Mouse (Mus musculus): Measurements from ENCODE around the gene Lyst. TPM values are rescaled to one million over a fixed set of nuclear protein-coding genes. Genes with fewer than 3 reads are reported as not detected.

The Lyst gene
- polyA plus RNA-seq, 1 experiment from 2014 or later = 1.1 TPM

GRCm38 (mm10) chr13:13596424-13597044, 6.3 kb downstream of the Lyst start:
- Histone ChIP-seq H3K9me3 (ENCODE audit: control insufficient read depth) (no peaks in the 10 kb centered on the region), H3K27me3 (replicated peaks; ENCODE audit: control insufficient read depth, insufficient read depth, low read length) (no peaks in the 10 kb centered on the region), H3K9ac (ENCODE audit: low read depth, low read length) (no peak overlapping the region), H3K36me3 (ENCODE audit: control insufficient read depth, insufficient read depth) (no peaks in the 10 kb centered on the region), H3K4me3 (ENCODE audit: low read depth, low read length) (no peak overlapping the region), H3K4me2 (replicated peaks; ENCODE audit: low read depth) (no peak overlapping the region), H3K27ac (ENCODE audit: low read depth, low read length) (no peak overlapping the region), H3K4me1 (replicated peaks; ENCODE audit: control insufficient read depth, insufficient read depth, low read length) (no peaks in the 10 kb centered on the region)
- TF ChIP-seq CTCF (IDR thresholded peaks at IDR 0.05; ENCODE audit: low read depth) = no peak
- ATAC-seq = no peak
- 89% methylated on average over 7 of the region's 7 CpGs for WGBS

- Histone ChIP-seq H3K9ac (ENCODE audit: low read depth, low read length) (no peak overlapping the region), H3K36me3 (ENCODE audit: control insufficient read depth, insufficient read depth) (no peaks in the 10 kb centered on the region), H3K9me3 (ENCODE audit: control insufficient read depth) (no peaks in the 10 kb centered on the region), H3K27ac (ENCODE audit: low read depth, low read length) (no peak overlapping the region), H3K4me1 (replicated peaks; ENCODE audit: control insufficient read depth, insufficient read depth, low read length) (no peaks in the 10 kb centered on the region), H3K27me3 (replicated peaks; ENCODE audit: control insufficient read depth, insufficient read depth, low read length) (no peaks in the 10 kb centered on the region), H3K4me3 (ENCODE audit: low read depth, low read length) (no peak overlapping the region), H3K4me2 (replicated peaks; ENCODE audit: low read depth) (no peak overlapping the region)
- TF ChIP-seq CTCF (IDR thresholded peaks at IDR 0.05; ENCODE audit: low read depth) = no peak
- WGBS = 81% methylated on average over 2 of the region's 2 CpGs
- ATAC-seq = no peak
Measured at GRCm38 (mm10) chr13:13597896-13598295, 7.7 kb downstream of the Lyst start.

- Histone ChIP-seq H3K36me3 (ENCODE audit: control insufficient read depth, insufficient read depth) (no peaks in the 10 kb centered on the region), H3K27ac (ENCODE audit: low read depth, low read length) (no peak overlapping the region), H3K9ac (ENCODE audit: low read depth, low read length) (no peak overlapping the region), H3K4me2 (replicated peaks; ENCODE audit: low read depth) (no peak overlapping the region), H3K4me3 (ENCODE audit: low read depth, low read length) (no peak overlapping the region), H3K9me3 (ENCODE audit: control insufficient read depth) (no peaks in the 10 kb centered on the region), H3K27me3 (replicated peaks; ENCODE audit: control insufficient read depth, insufficient read depth, low read length) (no peaks in the 10 kb centered on the region), H3K4me1 (replicated peaks; ENCODE audit: control insufficient read depth, insufficient read depth, low read length) (no peaks in the 10 kb centered on the region)
- 92% methylated on average over 2 of the region's 2 CpGs for WGBS
- no peak for ATAC-seq
- no peak for TF ChIP-seq CTCF (IDR thresholded peaks at IDR 0.05; ENCODE audit: low read depth)
Measured at GRCm38 (mm10) chr13:13601407-13601806, 11.2 kb downstream of the Lyst start.

- TF ChIP-seq CTCF (IDR thresholded peaks at IDR 0.05; ENCODE audit: low read depth) = no peak
- Histone ChIP-seq H3K36me3 (ENCODE audit: control insufficient read depth, insufficient read depth) (no peaks in the 10 kb centered on the region), H3K27ac (ENCODE audit: low read depth, low read length) (no peak overlapping the region), H3K9ac (ENCODE audit: low read depth, low read length) (no peak overlapping the region), H3K4me1 (replicated peaks; ENCODE audit: control insufficient read depth, insufficient read depth, low read length) (no peaks in the 10 kb centered on the region), H3K4me2 (replicated peaks; ENCODE audit: low read depth) (no peak overlapping the region), H3K9me3 (ENCODE audit: control insufficient read depth) (no peaks in the 10 kb centered on the region), H3K4me3 (ENCODE audit: low read depth, low read length) (no peak overlapping the region), H3K27me3 (replicated peaks; ENCODE audit: control insufficient read depth, insufficient read depth, low read length) (no peaks in the 10 kb centered on the region)
- no peak for ATAC-seq
Measured at GRCm38 (mm10) chr13:13606149-13606548, 16.0 kb downstream of the Lyst start.

GRCm38 (mm10) chr13:13608311-13608710, 18.1 kb downstream of the Lyst start:
- ATAC-seq = no peak
- TF ChIP-seq CTCF (IDR thresholded peaks at IDR 0.05; ENCODE audit: low read depth) = no peak
- no peaks in the 10 kb centered on the region for H3K36me3 ChIP-seq (ENCODE audit: control insufficient read depth, insufficient read depth)
- no peaks in the 10 kb centered on the region for H3K9me3 ChIP-seq (ENCODE audit: control insufficient read depth)
- no peaks in the 10 kb centered on the region for H3K27me3 ChIP-seq (replicated peaks; ENCODE audit: control insufficient read depth, insufficient read depth, low read length)
- 19% methylated on average over 1 of the region's 1 CpGs for WGBS
- no peak overlapping the region for H3K9ac ChIP-seq (ENCODE audit: low read depth, low read length)
- no peaks in the 10 kb centered on the region for H3K4me1 ChIP-seq (replicated peaks; ENCODE audit: control insufficient read depth, insufficient read depth, low read length)
- H3K27ac ChIP-seq (ENCODE audit: low read depth, low read length) = no peak overlapping the region
- H3K4me2 ChIP-seq (replicated peaks; ENCODE audit: low read depth) = no peak overlapping the region
- no peak overlapping the region for H3K4me3 ChIP-seq (ENCODE audit: low read depth, low read length)

- Histone ChIP-seq H3K9ac (ENCODE audit: low read depth, low read length) (no peak overlapping the region), H3K27ac (ENCODE audit: low read depth, low read length) (no peak overlapping the region), H3K36me3 (ENCODE audit: control insufficient read depth, insufficient read depth) (no peaks in the 10 kb centered on the region), H3K4me1 (replicated peaks; ENCODE audit: control insufficient read depth, insufficient read depth, low read length) (no peaks in the 10 kb centered on the region), H3K4me3 (ENCODE audit: low read depth, low read length) (no peak overlapping the region), H3K9me3 (ENCODE audit: control insufficient read depth) (no peaks in the 10 kb centered on the region), H3K4me2 (replicated peaks; ENCODE audit: low read depth) (no peak overlapping the region), H3K27me3 (replicated peaks; ENCODE audit: control insufficient read depth, insufficient read depth, low read length) (no peaks in the 10 kb centered on the region)
- TF ChIP-seq CTCF (IDR thresholded peaks at IDR 0.05; ENCODE audit: low read depth) = no peak
- 63% methylated on average over 2 of the region's 2 CpGs for WGBS
- ATAC-seq = no peak
Measured at GRCm38 (mm10) chr13:13609655-13610054, 19.5 kb downstream of the Lyst start.

GRCm38 (mm10) chr13:13612882-13613281, 22.7 kb downstream of the Lyst start:
- Histone ChIP-seq H3K36me3 (ENCODE audit: control insufficient read depth, insufficient read depth) (no peaks in the 10 kb centered on the region), H3K27ac (ENCODE audit: low read depth, low read length) (no peak overlapping the region), H3K27me3 (replicated peaks; ENCODE audit: control insufficient read depth, insufficient read depth, low read length) (no peaks in the 10 kb centered on the region), H3K9me3 (ENCODE audit: control insufficient read depth) (no peaks in the 10 kb centered on the region), H3K9ac (ENCODE audit: low read depth, low read length) (no peak overlapping the region), H3K4me2 (replicated peaks; ENCODE audit: low read depth) (no peak overlapping the region), H3K4me3 (ENCODE audit: low read depth, low read length) (no peak overlapping the region), H3K4me1 (replicated peaks; ENCODE audit: control insufficient read depth, insufficient read depth, low read length) (no peaks in the 10 kb centered on the region)
- peak; percentile 41; the same call in 1 of the 2 replicates for ATAC-seq
- TF ChIP-seq CTCF (IDR thresholded peaks at IDR 0.05; ENCODE audit: low read depth) = peak; percentile 72
- 79% methylated on average over 1 of the region's 1 CpGs for WGBS
